9 mouse cellular contexts compared by ENCODE assay signal in genomic region chr2:163685761-163686200, GRCm38 (mm10). TPM values are rescaled to one million over a fixed set of nuclear protein-coding genes. Genes with fewer than 3 reads are reported as not detected.
DNase-seq lines count a peak whose midpoint lies in the region; ATAC-seq and TF ChIP-seq lines count a peak whose summit lies in the region.
"Had no signal": no experiment of that assay in that cellular context is flagged by ENCODE, and none has a peak within 500 bp of the region (broad histone marks: within the 10 kb centered on the region; RNA-seq: fewer than 3 reads in every experiment).

No protein-coding gene starts in this region.

- peak; percentile 10; the same call in 1 of the 2 replicates for TF ChIP-seq CTCF in gastrocnemius, adult 2 months (IDR thresholded peaks at IDR 0.05)
- peak; percentile 24; the same call in 1 of the 2 replicates for TF ChIP-seq CTCF in kidney, postnatal 0 days (IDR thresholded peaks at IDR 0.05; ENCODE audit: low read depth)

- no peaks in the 10 kb centered on the region for H3K9me3 ChIP-seq in kidney, postnatal 0 days (replicated peaks; ENCODE audit: low read length)
- H3K9me3 ChIP-seq in liver, embryonic 15.5 days (replicated peaks) = no peaks in the 10 kb centered on the region
- H3K9me3 ChIP-seq: G1E had no signal

- 0 out of 2 replicates have a peak overlapping the region, but pooled peaks have one; percentile 24 for H3K9ac ChIP-seq in kidney, postnatal 0 days (ENCODE audit: low read depth, low read length)
- no peak overlapping the region for H3K9ac ChIP-seq in liver, embryonic 15.5 days

- WGBS in kidney, postnatal 0 days = 50% methylated on average over 6 of the region's 6 CpGs
- 46% methylated on average over 6 of the region's 6 CpGs for WGBS in liver, embryonic 15.5 days (ENCODE audit: insufficient replicate concordance)

- intact Hi-C loops in gastrocnemius, adult 2 months (cut with DNase I) = no loop called here

- peak; percentile 51 for DNase-seq in gastrocnemius, adult 2 months
- DNase-seq in gastrocnemius, postnatal 10 days = no peak
- DNase-seq in brain, adult 2 months (ENCODE audit: low read depth, low spot score) = peak; percentile 95
- peak; percentile 79 to 86 for DNase-seq in heart, adult 18-20 months
- DNase-seq in kidney, postnatal 0 days (ENCODE audit: low spot score) = peak; percentile 84
- no peak for DNase-seq in thymus, postnatal 0 days (ENCODE audit: low spot score)
- DNase-seq in thymus, postnatal 36 days = no peak

- no peak for ATAC-seq in kidney, postnatal 0 days (replicated peaks; ENCODE audit: low FRiP score, low read depth)
- no peak for ATAC-seq in liver, embryonic 15.5 days (ENCODE audit: insufficient read depth)

- H3K4me3 ChIP-seq in gastrocnemius, adult 2 months = peak overlapping the region; percentile 40
- H3K4me3 ChIP-seq in kidney, postnatal 0 days (replicated peaks; ENCODE audit: low read depth, low read length) = no peak overlapping the region
- no peak overlapping the region for H3K4me3 ChIP-seq in liver, embryonic 15.5 days (replicated peaks)

- H3K36me3 ChIP-seq in kidney, postnatal 0 days (ENCODE audit: insufficient read depth, low read length) = no peaks in the 10 kb centered on the region
- H3K36me3 ChIP-seq in liver, embryonic 15.5 days (replicated peaks) = no peaks in the 10 kb centered on the region

- H3K4me1 ChIP-seq in kidney, postnatal 0 days (replicated peaks; ENCODE audit: insufficient read depth, low read length) = peaks cover 18% of the 10 kb centered on the region
- peaks cover 77% of the 10 kb centered on the region for H3K4me1 ChIP-seq in liver, embryonic 15.5 days (replicated peaks)

- no peak overlapping the region for H3K4me2 ChIP-seq in kidney, postnatal 0 days (ENCODE audit: low read length)
- peak overlapping the region; percentile 24; the same call in 1 of the 2 replicates for H3K4me2 ChIP-seq in liver, embryonic 15.5 days

- H3K27me3 ChIP-seq in kidney, postnatal 0 days (ENCODE audit: insufficient read depth, low read length) = no peaks in the 10 kb centered on the region
- no peaks in the 10 kb centered on the region for H3K27me3 ChIP-seq in liver, embryonic 15.5 days

- peak overlapping the region; percentile 96 for H3K27ac ChIP-seq in gastrocnemius, adult 2 months
- H3K27ac ChIP-seq in kidney, postnatal 0 days = peak overlapping the region; percentile 85
- peak overlapping the region; percentile 53 for H3K27ac ChIP-seq in liver, embryonic 15.5 days (replicated peaks)

RNA-seq across cellular contexts. Expression of gene Pkig, which starts 27.6 kb away (rescaled TPM):
- total RNA-seq in gastrocnemius, adult 2 months (2021) = 100 to 1,000 TPM in 1 of 2 experiments, 10 to 100 TPM in 1; 93.9 to 125 TPM
- 100 to 1,000 TPM; 123 to 129 TPM for total RNA-seq in gastrocnemius, postnatal 10 days (2021)
- total RNA-seq in heart, adult 18-20 months (2021) = 100 to 1,000 TPM; 219 to 232 TPM
- polyA plus RNA-seq in kidney, postnatal 0 days (2015; fragmentation: Nextera tagmentation; extraction: Ambion mirVana) = 179 and 198 TPM in 2 replicates
- polyA plus RNA-seq in liver, embryonic 15.5 days (2015; fragmentation: Nextera tagmentation; extraction: Ambion mirVana) = 93.3 and 95.5 TPM in 2 replicates
- 63.5 and 66.1 TPM in 2 replicates for polyA plus RNA-seq in thymus, postnatal 0 days (2015; fragmentation: Nextera tagmentation; extraction: Ambion mirVana)

RNA-seq across cellular contexts. Expression of gene Serinc3, which starts 40.9 kb away (rescaled TPM):
- total RNA-seq in gastrocnemius, adult 2 months (2021) = 100 to 1,000 TPM; 118 to 147 TPM
- total RNA-seq in gastrocnemius, postnatal 10 days (2021) = 100 to 1,000 TPM; 141 to 145 TPM
- total RNA-seq in heart, adult 18-20 months (2021) = 100 to 1,000 TPM; 284 to 364 TPM
- 66.6 and 72.5 TPM in 2 replicates for polyA plus RNA-seq in kidney, postnatal 0 days (2015; fragmentation: Nextera tagmentation; extraction: Ambion mirVana)
- 126 and 129 TPM in 2 replicates for polyA plus RNA-seq in liver, embryonic 15.5 days (2015; fragmentation: Nextera tagmentation; extraction: Ambion mirVana)
- 74.1 and 74.4 TPM in 2 replicates for polyA plus RNA-seq in thymus, postnatal 0 days (2015; fragmentation: Nextera tagmentation; extraction: Ambion mirVana)

Comparison
In these comparisons a context has a peak if more than half of its experiments do, and no peak if none do; other contexts are left out.
1. DNase-seq: peak in gastrocnemius, adult 2 months (single experiment), brain, adult 2 months (single experiment), heart, adult 18-20 months (2 of 2) and kidney, postnatal 0 days (single experiment); none in gastrocnemius, postnatal 10 days (single experiment), thymus, postnatal 0 days (single experiment) and thymus, postnatal 36 days (0 of 2).
2. Peak in every context shown above with its lines, with median percentiles within 50 percentile points of each other: H3K27ac ChIP-seq.